Mouse (Mus musculus): Measurements from ENCODE around the gene Filip1l. TPM values are rescaled to one million over a fixed set of nuclear protein-coding genes. Genes with fewer than 3 reads are reported as not detected.

Gene Filip1l
- total RNA-seq, 2 experiments from 2014 or later, result 40.8 to 45.8 TPM

- intact Hi-C loops (cut with DNase I), result no loop called here
- no peak for DNase-seq
These were observed 153.2 kb downstream of the Filip1l start for GRCm38 (mm10) chr16:57506133-57506532.

GRCm38 (mm10) chr16:57508351-57508750 is 155.5 kb downstream of the Filip1l start:
- intact Hi-C loops (cut with DNase I), result no loop called here
- DNase-seq, result no peak

- intact Hi-C loops (cut with DNase I), result no loop called here
- DNase-seq, result no peak
These were observed 156.2 kb downstream of the Filip1l start for GRCm38 (mm10) chr16:57509099-57509498.

DNA sequence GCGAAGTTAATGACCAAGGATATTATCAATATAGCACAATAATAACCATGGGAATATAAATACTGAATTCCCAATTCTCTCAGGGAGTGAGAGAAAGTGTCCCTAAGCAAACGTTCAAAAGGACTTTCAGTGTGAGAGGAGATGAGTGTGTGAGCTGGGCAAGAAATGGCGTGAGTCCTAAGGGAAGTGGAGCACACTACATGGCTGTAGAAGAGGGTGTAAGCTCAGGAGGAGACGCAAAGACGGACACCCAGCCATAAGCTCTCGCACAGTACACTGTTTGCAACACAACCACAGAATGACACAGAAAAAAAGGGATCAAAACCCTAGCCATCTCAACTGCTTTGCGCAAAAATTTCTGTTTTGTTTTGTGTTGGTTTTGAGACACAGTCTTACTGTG is 160.7 kb downstream of the Filip1l start:
- intact Hi-C loops (cut with DNase I), result no loop called here
- DNase-seq, result no peak

GRCm38 (mm10) chr16:57514371-57514770 is 161.5 kb downstream of the Filip1l start:
- intact Hi-C loops (cut with DNase I), result no loop called here
- DNase-seq, result no peak

DNA sequence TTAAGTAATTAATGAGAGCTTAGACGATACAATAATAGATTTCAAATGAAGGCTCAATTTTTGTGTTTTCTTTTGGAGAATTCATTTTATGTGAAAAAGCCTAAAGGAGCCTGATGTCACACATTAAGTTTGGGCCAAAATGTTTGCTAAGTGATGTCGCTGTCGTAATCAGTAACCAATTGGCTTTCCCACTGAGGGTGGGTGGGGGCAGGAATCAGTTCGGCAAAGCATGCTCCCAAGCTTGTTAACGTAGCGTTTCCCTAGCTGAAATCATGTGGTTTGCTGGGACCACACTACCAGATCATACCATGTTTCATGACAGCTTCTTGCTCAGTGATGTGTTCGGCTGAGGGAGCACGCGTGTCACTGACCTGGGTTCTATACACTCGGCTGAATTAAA is 162.7 kb downstream of the Filip1l start:
- peak in 1 of 2 experiments; percentile 35 for DNase-seq
- intact Hi-C loops (cut with DNase I), result no loop called here

DNA sequence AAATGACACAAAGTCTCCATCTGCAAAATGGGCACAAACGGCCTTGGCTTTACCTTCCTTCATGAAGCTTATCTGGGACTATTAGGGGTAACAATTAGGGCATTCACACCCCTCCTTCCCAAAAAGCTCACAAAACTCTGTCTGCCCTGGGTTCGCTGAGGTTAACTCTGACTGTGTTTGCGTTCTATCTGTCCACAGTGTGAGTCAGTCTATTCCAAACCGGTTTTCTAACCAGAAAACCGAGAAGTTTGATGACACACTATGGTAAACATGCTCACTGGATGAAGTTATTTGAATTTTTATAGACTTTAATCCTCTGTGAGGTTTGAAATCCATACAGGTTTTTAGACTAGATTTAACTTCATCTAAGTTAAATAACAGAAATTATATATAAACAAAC is 172.2 kb downstream of the Filip1l start:
- intact Hi-C loops (cut with DNase I), result no loop called here
- no peak for DNase-seq

GRCm38 (mm10) chr16:57525476-57525875 is 172.6 kb downstream of the Filip1l start:
- DNase-seq, result no peak
- intact Hi-C loops (cut with DNase I), result no loop called here

GRCm38 (mm10) chr16:57526893-57527292 is 174.0 kb downstream of the Filip1l start:
- intact Hi-C loops (cut with DNase I), result no loop called here
- no peak for DNase-seq

- intact Hi-C loops (cut with DNase I), result no loop called here
- no peak for DNase-seq
These were observed 175.6 kb downstream of the Filip1l start for GRCm38 (mm10) chr16:57528457-57528856.

DNA sequence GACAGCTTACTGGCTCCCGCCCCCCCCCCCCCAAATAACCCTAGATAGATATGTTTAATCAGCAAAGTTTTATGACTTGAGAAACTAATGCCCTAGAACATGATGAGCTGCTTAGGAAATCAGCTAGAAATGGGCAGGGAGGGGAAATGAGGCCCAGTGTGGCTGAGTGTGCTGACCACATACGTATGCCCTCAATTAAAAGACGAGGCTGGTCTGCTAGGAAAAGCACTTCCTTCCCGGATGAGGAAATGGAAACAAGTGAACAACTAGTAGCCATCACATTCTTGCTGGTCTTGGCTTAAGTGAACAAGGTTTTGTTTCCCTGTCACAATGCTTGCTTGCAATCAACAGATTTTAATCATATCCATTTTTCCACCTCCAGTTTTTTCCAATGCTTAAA is 177.7 kb downstream of the Filip1l start:
- intact Hi-C loops (cut with DNase I), result no loop called here
- no peak for DNase-seq

DNA sequence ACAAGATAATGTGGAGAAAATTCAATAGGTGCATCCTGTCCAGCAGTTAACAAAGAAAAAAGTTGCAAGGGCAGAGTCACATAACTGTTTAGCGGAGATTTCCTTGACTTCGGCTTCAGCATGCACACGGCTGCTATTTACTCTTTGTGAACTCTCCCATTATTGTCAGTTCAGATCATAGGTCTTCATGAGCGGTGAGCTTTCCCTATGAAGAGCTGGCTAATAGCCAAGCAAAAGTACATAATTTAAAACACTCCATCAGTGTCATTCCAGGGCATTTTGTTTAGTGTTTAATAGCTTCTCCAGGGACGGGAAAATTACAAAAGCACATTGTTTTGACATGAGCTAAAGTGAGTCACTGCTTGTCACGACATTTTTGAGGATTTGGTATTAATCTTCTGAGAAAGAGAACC is 179.2 kb downstream of the Filip1l start:
- DNase-seq, result no peak

DNA sequence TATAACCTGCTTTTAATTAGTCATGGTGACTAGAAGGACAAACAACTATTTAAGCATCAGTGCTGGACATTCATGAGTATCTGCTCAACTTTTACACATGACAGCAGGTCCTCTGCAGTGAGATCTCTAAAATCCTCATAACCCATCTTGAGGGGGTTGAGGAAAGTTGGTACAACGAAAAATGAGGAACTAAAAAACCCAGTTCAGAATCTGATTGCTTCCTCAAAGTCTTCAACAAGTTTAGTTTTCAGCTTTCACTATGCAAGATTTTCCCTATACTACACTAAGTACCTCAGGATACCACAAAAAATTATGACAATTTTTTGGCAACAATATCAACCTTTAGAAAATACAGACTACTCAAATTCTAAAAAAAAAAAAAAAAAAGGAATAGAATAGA is 181.5 kb downstream of the Filip1l start:
- no peak for DNase-seq
- intact Hi-C loops (cut with DNase I), result no loop called here

More for the DNA sequence above, 179.2 kb downstream of the Filip1l start:
- intact Hi-C loops (cut with DNase I), result no loop called here

DNA sequence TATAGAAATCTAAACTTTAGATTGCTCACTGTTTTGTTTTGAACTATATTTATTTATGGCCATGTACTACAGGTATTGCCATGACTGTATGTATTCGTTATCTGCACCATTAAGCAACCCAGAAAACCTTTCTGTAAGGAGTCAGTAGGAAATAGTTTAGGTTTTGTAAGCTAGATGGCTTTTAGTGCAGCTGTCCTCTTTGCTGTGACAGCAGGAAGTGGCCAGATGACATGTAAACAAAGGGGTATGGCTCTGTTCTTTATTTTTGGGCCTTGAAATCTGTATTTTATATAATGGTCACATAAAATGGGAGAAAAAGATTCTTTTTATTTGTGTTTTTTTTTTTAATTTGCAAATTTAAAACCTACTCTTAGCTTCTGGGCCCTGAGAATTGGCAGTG is 181.9 kb downstream of the Filip1l start:
- intact Hi-C loops (cut with DNase I), result no loop called here
- DNase-seq, result no peak

DNA sequence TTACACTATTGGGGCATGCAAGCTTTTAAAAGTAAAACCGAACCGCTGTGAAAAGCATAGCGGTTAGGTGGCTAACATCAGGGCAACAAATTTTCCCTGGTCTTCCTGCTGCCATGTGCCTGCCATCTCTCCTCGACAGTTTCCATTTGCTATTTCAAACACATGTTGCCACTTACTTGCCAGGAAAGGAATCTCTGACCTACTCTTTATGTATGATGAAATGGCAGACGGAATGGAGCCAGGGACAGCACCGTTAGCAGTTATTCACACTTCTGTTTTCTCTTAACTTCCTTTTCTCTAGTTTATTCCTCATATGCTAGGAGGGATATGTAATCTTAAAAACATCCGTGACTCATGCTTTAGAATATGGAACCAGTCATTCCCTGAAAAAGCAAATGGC is 183.6 kb downstream of the Filip1l start:
- DNase-seq, result no peak

DNA sequence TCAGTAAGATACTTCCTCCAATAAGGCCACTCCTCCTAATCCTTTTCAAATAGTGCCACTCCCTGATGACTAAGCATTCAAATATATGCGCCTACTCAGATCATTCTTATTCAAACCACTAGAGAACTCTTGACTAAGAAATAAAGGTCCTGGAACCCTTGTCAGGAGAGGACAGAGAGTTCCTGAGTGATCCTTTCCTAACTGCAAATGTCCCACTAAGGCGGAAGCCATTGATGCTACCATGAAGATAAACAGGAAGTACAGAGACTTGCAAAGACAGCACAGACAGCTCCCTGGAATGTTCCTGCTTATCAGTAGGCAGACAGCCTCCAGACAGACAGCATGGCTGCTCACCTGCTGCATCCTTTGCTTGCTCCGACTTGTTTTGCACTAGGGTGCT is 190.3 kb downstream of the Filip1l start:
- intact Hi-C loops (cut with DNase I), result no loop called here
- DNase-seq, result no peak

More for the DNA sequence above, 183.6 kb downstream of the Filip1l start:
- intact Hi-C loops (cut with DNase I), result no loop called here

DNA sequence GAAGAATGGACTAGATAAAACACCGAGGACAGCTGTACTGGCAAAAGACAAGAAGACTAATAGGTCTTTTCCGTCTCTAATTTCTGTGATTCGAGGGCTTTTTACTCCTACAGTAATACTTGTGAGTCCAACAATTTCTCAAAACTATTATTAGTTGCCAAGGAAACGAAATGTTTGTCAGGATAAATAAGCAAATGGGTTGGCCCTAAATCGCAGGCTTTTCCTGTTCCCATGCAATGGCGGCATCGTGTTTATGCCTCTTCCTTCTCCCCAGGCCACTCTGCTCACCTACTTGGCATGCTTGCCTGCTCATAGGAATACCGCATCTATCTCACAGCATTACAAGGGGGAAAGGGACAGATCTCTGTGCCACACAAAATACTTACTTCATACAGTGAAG is 191.5 kb downstream of the Filip1l start:
- intact Hi-C loops (cut with DNase I), result no loop called here
- no peak for DNase-seq

DNA sequence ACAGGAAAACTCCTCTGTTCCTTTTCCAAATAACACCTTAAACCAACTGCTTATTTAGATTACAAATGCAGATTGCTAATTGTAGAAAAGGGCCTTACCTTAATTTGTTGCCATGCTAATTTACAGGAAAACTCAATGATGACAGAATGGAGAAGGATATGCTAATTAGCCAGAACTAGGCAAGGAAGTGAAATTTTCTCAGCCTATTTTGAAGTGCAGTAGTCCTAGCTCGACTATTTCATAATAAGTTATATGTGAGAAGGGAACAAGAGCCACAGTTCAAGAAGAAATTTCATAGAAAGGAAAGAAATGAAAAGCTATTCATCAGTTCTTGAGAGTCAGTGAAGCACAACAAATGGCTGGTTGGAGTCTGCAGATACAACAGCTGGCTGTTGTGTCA is 193.5 kb downstream of the Filip1l start:
- intact Hi-C loops (cut with DNase I), result loop anchor here (5.0 kb wide), 1 partner anchor 44 kb away; no protein-coding TSS in a partner anchor

DNA sequence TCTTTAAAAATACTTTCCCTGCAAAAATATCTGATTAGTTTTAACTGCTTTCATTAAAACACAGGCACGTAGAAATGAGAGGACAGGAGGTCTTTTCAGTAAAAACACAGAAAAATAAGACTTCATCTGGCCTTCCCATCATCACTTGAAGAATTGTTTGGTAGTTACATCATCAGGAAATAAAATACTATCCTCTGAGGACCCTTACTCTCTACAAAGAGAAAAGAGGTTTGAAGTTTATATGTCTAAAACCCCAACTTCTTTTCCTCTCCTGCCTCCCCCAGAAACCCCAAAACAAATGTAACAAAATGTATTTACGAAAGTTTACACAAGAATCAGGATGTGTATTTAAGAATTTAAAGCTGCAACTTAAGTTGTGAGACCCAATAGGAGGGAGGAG is 195.7 kb downstream of the Filip1l start:
- intact Hi-C loops (cut with DNase I), result loop anchor here (5.0 kb wide), 1 partner anchor 46 kb away; no protein-coding TSS in a partner anchor
- DNase-seq, result no peak

More for the DNA sequence above, 193.5 kb downstream of the Filip1l start:
- no peak for DNase-seq

GRCm38 (mm10) chr16:57549061-57550037 is 196.5 kb downstream of the Filip1l start:
- intact Hi-C loops (cut with DNase I), result loop anchor here (5.0 kb wide), 2 partner anchors 47 to 127 kb away; no protein-coding TSS in a partner anchor

GRCm38 (mm10) chr16:57550088-57550487 is 197.2 kb downstream of the Filip1l start:
- intact Hi-C loops (cut with DNase I), result loop anchor here (5.0 kb wide), 1 partner anchor 128 kb away; no protein-coding TSS in a partner anchor

More at GRCm38 (mm10) chr16:57549061-57550037, 196.5 kb downstream of the Filip1l start:
- peak; percentile 88 to 90 for DNase-seq

DNA sequence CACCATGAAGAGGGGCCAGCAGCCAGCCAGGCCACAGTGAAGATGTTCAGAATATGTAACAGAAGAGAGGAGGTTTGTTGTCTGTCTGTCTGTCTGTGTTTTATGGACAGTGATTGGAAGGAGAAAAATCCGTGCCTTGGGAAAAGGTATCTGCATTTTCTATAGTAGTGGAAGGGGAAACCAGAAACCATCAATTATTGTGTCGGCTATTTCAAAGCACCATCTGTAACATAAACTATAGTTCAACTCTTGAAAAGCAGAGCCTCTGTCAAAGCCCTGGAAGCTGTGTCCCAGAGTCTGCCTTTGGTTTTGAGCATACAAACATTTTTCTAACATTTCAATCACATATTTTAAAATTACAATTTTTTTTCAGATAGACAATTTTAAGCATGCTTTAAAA is 197.9 kb downstream of the Filip1l start:
- DNase-seq, result no peak
- intact Hi-C loops (cut with DNase I), result loop anchor here (5.0 kb wide), 1 partner anchor 129 kb away; no protein-coding TSS in a partner anchor

More at GRCm38 (mm10) chr16:57550088-57550487, 197.2 kb downstream of the Filip1l start:
- no peak for DNase-seq
